Mouse (Mus musculus): ENCODE data around the gene Fcgbp. TPM values are rescaled to one million over a fixed set of nuclear protein-coding genes. Genes with fewer than 3 reads are reported as not detected.

Gene Fcgbp
- polyA plus RNA-seq, 1 experiment from 2014 or later = 0.25 TPM

GRCm38 (mm10) chr7:28159893-28160292 lies 88.9 kb downstream of the Fcgbp start:
- 80% methylated on average over 3 of the region's 3 CpGs for WGBS
- Histone ChIP-seq H3K4me2 (ENCODE audit: low read depth, low read length, severe bottlenecking) (no peak overlapping the region), H3K9ac (ENCODE audit: low read length) (no peak overlapping the region), H3K27me3 (ENCODE audit: control insufficient read depth, insufficient read depth, low read length) (no peaks in the 10 kb centered on the region), H3K36me3 (ENCODE audit: control insufficient read depth, insufficient read depth, low read length) (no peaks in the 10 kb centered on the region), H3K4me1 (replicated peaks; ENCODE audit: control insufficient read depth, insufficient read depth, low read length) (no peaks in the 10 kb centered on the region), H3K27ac (ENCODE audit: low read depth, low read length) (no peak overlapping the region), H3K9me3 (ENCODE audit: control insufficient read depth, low read length) (no peaks in the 10 kb centered on the region), H3K4me3 (ENCODE audit: low read depth, low read length) (no peak overlapping the region)
- no peak for ATAC-seq (replicated peaks; ENCODE audit: low FRiP score)
- no peak for DNase-seq (ENCODE audit: low spot score)

GRCm38 (mm10) chr7:28161163-28161749 lies 90.2 kb downstream of the Fcgbp start:
- Histone ChIP-seq H3K4me3 (ENCODE audit: low read depth, low read length) (no peak overlapping the region), H3K4me1 (replicated peaks; ENCODE audit: control insufficient read depth, insufficient read depth, low read length) (no peaks in the 10 kb centered on the region), H3K36me3 (ENCODE audit: control insufficient read depth, insufficient read depth, low read length) (no peaks in the 10 kb centered on the region), H3K27ac (ENCODE audit: low read depth, low read length) (no peak overlapping the region), H3K9me3 (ENCODE audit: control insufficient read depth, low read length) (no peaks in the 10 kb centered on the region; the same call in 1 of the 2 replicates), H3K9ac (ENCODE audit: low read length) (no peak overlapping the region), H3K4me2 (ENCODE audit: low read depth, low read length, severe bottlenecking) (no peak overlapping the region), H3K27me3 (ENCODE audit: control insufficient read depth, insufficient read depth, low read length) (no peaks in the 10 kb centered on the region)
- ATAC-seq (replicated peaks; ENCODE audit: low FRiP score) (no peak), DNase-seq (ENCODE audit: low spot score) (no peak)
- WGBS = 66% methylated on average over 9 of the region's 9 CpGs

- no peak overlapping the region for H3K4me2 ChIP-seq (ENCODE audit: low read depth, low read length, severe bottlenecking)
- ATAC-seq (replicated peaks; ENCODE audit: low FRiP score) = no peak
- H3K36me3 ChIP-seq (ENCODE audit: control insufficient read depth, insufficient read depth, low read length) = no peaks in the 10 kb centered on the region
- H3K4me1 ChIP-seq (replicated peaks; ENCODE audit: control insufficient read depth, insufficient read depth, low read length) = peaks cover 5% of the 10 kb centered on the region; the same call in 1 of the 2 replicates
- no peak overlapping the region for H3K4me3 ChIP-seq (ENCODE audit: low read depth, low read length)
- H3K9ac ChIP-seq (ENCODE audit: low read length) = no peak overlapping the region
- no peak for DNase-seq (ENCODE audit: low spot score)
- no peaks in the 10 kb centered on the region for H3K27me3 ChIP-seq (ENCODE audit: control insufficient read depth, insufficient read depth, low read length)
- H3K9me3 ChIP-seq (ENCODE audit: control insufficient read depth, low read length) = no peaks in the 10 kb centered on the region; the same call in 1 of the 2 replicates
- no peak overlapping the region for H3K27ac ChIP-seq (ENCODE audit: low read depth, low read length)
- 73% methylated on average over 6 of the region's 6 CpGs for WGBS
Observed at GRCm38 (mm10) chr7:28165406-28165805, 94.4 kb downstream of the Fcgbp start.

GRCm38 (mm10) chr7:28168320-28169115 lies 97.5 kb downstream of the Fcgbp start:
- DNase-seq (ENCODE audit: low spot score) (peak; percentile 82), ATAC-seq (replicated peaks; ENCODE audit: low FRiP score) (no peak)
- H3K4me1 ChIP-seq (replicated peaks; ENCODE audit: control insufficient read depth, insufficient read depth, low read length) = peaks cover 14% of the 10 kb centered on the region; the same call in 1 of the 2 replicates
- H3K27me3 ChIP-seq (ENCODE audit: control insufficient read depth, insufficient read depth, low read length) = no peaks in the 10 kb centered on the region
- H3K4me2 ChIP-seq (ENCODE audit: low read depth, low read length, severe bottlenecking) = peak overlapping the region; percentile 93
- no peaks in the 10 kb centered on the region for H3K36me3 ChIP-seq (ENCODE audit: control insufficient read depth, insufficient read depth, low read length)
- H3K9ac ChIP-seq (ENCODE audit: low read length) = peak overlapping the region; percentile 72
- peak overlapping the region; percentile 58 for H3K4me3 ChIP-seq (ENCODE audit: low read depth, low read length)
- 13% methylated on average over 9 of the region's 9 CpGs for WGBS
- no peaks in the 10 kb centered on the region; the same call in 1 of the 2 replicates for H3K9me3 ChIP-seq (ENCODE audit: control insufficient read depth, low read length)
- H3K27ac ChIP-seq (ENCODE audit: low read depth, low read length) = no peak overlapping the region

GRCm38 (mm10) chr7:28169489-28170422 lies 98.7 kb downstream of the Fcgbp start, which contains the start of gene Fbl:
Fbl (plus strand) TSS chr7:28169710.
- Histone ChIP-seq H3K4me3 (ENCODE audit: low read depth, low read length) (peak within 1 kb of the TSS; percentile 58), H3K36me3 (ENCODE audit: control insufficient read depth, insufficient read depth, low read length) (no peaks in the 10 kb centered on the region), H3K9me3 (ENCODE audit: control insufficient read depth, low read length) (no peaks in the 10 kb centered on the region; the same call in 1 of the 2 replicates), H3K4me1 (replicated peaks; ENCODE audit: control insufficient read depth, insufficient read depth, low read length) (peaks cover 14% of the 10 kb centered on the region; the same call in 1 of the 2 replicates), H3K27me3 (ENCODE audit: control insufficient read depth, insufficient read depth, low read length) (no peaks in the 10 kb centered on the region), H3K9ac (ENCODE audit: low read length) (peak within 1 kb of the TSS; percentile 72), H3K4me2 (ENCODE audit: low read depth, low read length, severe bottlenecking) (peak within 1 kb of the TSS; percentile 93), H3K27ac (ENCODE audit: low read depth, low read length) (peak within 1 kb of the TSS; percentile 25)
- peak; percentile 95 for DNase-seq (ENCODE audit: low spot score)
- WGBS = under 1% methylated on average over 72 of the region's 80 CpGs
- peak; percentile 91 for ATAC-seq (replicated peaks; ENCODE audit: low FRiP score)

Other genes starting within 250 kb of the Fcgbp start
- 12.8 and 13.9 TPM in 2 replicates for gene Zfp59, start 232.6 kb upstream of the Fcgbp start, polyA plus RNA-seq (2014; fragmentation: Nextera tagmentation; extraction: Ambion mirVana)
- gene Zfp607a, start 213.7 kb upstream of the Fcgbp start, polyA plus RNA-seq (2014; fragmentation: Nextera tagmentation; extraction: Ambion mirVana) = 4.4 and 4.7 TPM in 2 replicates
- 12.5 and 17.3 TPM in 2 replicates for gene Zfp974, start 141.8 kb upstream of the Fcgbp start, polyA plus RNA-seq (2014; fragmentation: Nextera tagmentation; extraction: Ambion mirVana)
- gene Zfp780b, start 92.1 kb upstream of the Fcgbp start, polyA plus RNA-seq (2014; fragmentation: Nextera tagmentation; extraction: Ambion mirVana) = 20.2 and 22.2 TPM in 2 replicates
- gene Zfp850, start 57.1 kb upstream of the Fcgbp start, polyA plus RNA-seq (2014; fragmentation: Nextera tagmentation; extraction: Ambion mirVana) = 8.4 and 8.9 TPM in 2 replicates
- gene Psmc4, start 21.1 kb upstream of the Fcgbp start, polyA plus RNA-seq (2014; fragmentation: Nextera tagmentation; extraction: Ambion mirVana) = 404 and 450 TPM in 2 replicates
- gene 9530053A07Rik, start 58.2 kb downstream of the Fcgbp start, polyA plus RNA-seq (2014; fragmentation: Nextera tagmentation; extraction: Ambion mirVana) = 0.11 and 0.12 TPM in 2 replicates
- 39.5 and 42.9 TPM in 2 replicates for gene Fbl, start 98.5 kb downstream of the Fcgbp start, polyA plus RNA-seq (2014; fragmentation: Nextera tagmentation; extraction: Ambion mirVana)
- 17.0 and 18.2 TPM in 2 replicates for gene Dyrk1b, start 108.2 kb downstream of the Fcgbp start, polyA plus RNA-seq (2014; fragmentation: Nextera tagmentation; extraction: Ambion mirVana)
- 12.6 and 16.1 TPM in 2 replicates for gene Eid2, start 196.6 kb downstream of the Fcgbp start, polyA plus RNA-seq (2014; fragmentation: Nextera tagmentation; extraction: Ambion mirVana)
- gene Eid2b, start 206.5 kb downstream of the Fcgbp start, polyA plus RNA-seq (2014; fragmentation: Nextera tagmentation; extraction: Ambion mirVana) = 15.4 and 17.3 TPM in 2 replicates
- 0.24 TPM in 1 of 2 replicates, not detected in the other for gene Selenov, start 219.9 kb downstream of the Fcgbp start, polyA plus RNA-seq (2014; fragmentation: Nextera tagmentation; extraction: Ambion mirVana)
- gene Dll3, start 231.0 kb downstream of the Fcgbp start, polyA plus RNA-seq (2014; fragmentation: Nextera tagmentation; extraction: Ambion mirVana) = 43.6 and 50.5 TPM in 2 replicates
- gene Timm50, start 240.8 kb downstream of the Fcgbp start, polyA plus RNA-seq (2014; fragmentation: Nextera tagmentation; extraction: Ambion mirVana) = 222 and 235 TPM in 2 replicates